28 mouse cellular contexts compared by ENCODE assay signal in the genomic region with DNA sequence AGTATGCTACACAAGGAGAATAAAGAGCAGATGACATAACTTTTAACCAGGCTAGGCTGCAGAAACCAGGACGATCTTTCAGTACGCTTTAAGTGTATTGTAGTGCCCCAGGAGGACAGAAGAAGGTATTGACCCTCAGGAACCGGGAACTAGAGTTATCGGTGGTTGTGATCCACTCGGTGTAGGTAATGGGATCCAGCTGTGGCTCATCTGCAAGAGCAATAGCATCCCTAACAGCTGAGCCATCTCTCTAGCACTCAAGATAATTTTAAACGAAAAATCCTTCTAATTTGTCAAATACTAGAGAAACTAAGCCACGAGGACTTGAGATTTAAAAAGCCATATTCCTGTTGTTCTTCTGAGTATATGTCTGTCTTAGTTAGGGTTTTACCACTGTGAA.
DNase-seq lines count a peak whose midpoint lies in the region; ATAC-seq lines count a peak whose summit lies in the region.
"Had no signal": no experiment of that assay in that cellular context is flagged by ENCODE, and none has a peak within 500 bp of the region (broad histone marks: within the 10 kb centered on the region; RNA-seq: fewer than 3 reads in every experiment).

No protein-coding gene starts in this region.

- no peak overlapping the region for H3K4me2 ChIP-seq in lung, embryonic 16.5 days (ENCODE audit: low read depth, low read length)
- H3K4me2 ChIP-seq: embryonic facial prominence, embryonic 13.5 days; forebrain, embryonic 12.5 days; forebrain, embryonic 15.5 days; heart, embryonic 12.5 days; heart, embryonic 15.5 days; hindbrain, embryonic 13.5 days had no signal

- DNase-seq in embryo, embryonic 11 days, result peak; percentile 12
- DNase-seq in embryo, embryonic 10.5 days (ENCODE audit: low spot score), result no peak
- DNase-seq in lung, adult 18-20 months, result no peak
- DNase-seq in 3T3-L1 (ENCODE audit: low read depth, low spot score), result peak; percentile 17
- peak; percentile 7 for DNase-seq in lung, postnatal 25 days (ENCODE audit: low spot score)
- no peak for DNase-seq in urinary bladder, postnatal 25 days (ENCODE audit: low spot score)
- no peak for DNase-seq in cerebellum, postnatal 14 days
- DNase-seq: adrenal gland, adult 2 months; adrenal gland, postnatal 14 days; B cell, adult 2 months; cerebellum, adult 11-12 months; cerebellum, adult 8-10 months; cerebellum, postnatal 10 days; gastrocnemius, postnatal 25 days; heart, adult 18-20 months; heart, postnatal 10 days; heart, postnatal 36 days had no signal

- no peak overlapping the region for H3K4me3 ChIP-seq in lung, embryonic 16.5 days (ENCODE audit: low read length)
- H3K4me3 ChIP-seq: embryonic facial prominence, embryonic 10.5 days; embryonic facial prominence, embryonic 13.5 days; erythroblast, embryonic 14.5 days; forebrain, embryonic 12.5 days; forebrain, embryonic 15.5 days; heart, embryonic 12.5 days; heart, embryonic 15.5 days; hindbrain, embryonic 10.5 days; hindbrain, embryonic 13.5 days had no signal

- H3K27ac ChIP-seq in lung, embryonic 16.5 days (ENCODE audit: low read length), result no peak overlapping the region
- H3K27ac ChIP-seq: embryonic facial prominence, embryonic 10.5 days; embryonic facial prominence, embryonic 13.5 days; forebrain, embryonic 12.5 days; forebrain, embryonic 15.5 days; heart, embryonic 15.5 days; hindbrain, embryonic 10.5 days; hindbrain, embryonic 13.5 days had no signal

- H3K9me3 ChIP-seq in lung, embryonic 16.5 days (ENCODE audit: control insufficient read depth, low read length), result no peaks in the 10 kb centered on the region
- H3K9me3 ChIP-seq: embryonic facial prominence, embryonic 10.5 days; embryonic facial prominence, embryonic 13.5 days; forebrain, embryonic 12.5 days; forebrain, embryonic 15.5 days; heart, embryonic 12.5 days; heart, embryonic 15.5 days; hindbrain, embryonic 10.5 days; hindbrain, embryonic 13.5 days had no signal

- ATAC-seq in lung, embryonic 16.5 days (ENCODE audit: low read depth), result peak; percentile 70
- ATAC-seq: forebrain, embryonic 15.5 days; hindbrain, embryonic 16.5 days had no signal

- WGBS in lung, embryonic 16.5 days, result 28% methylated on average over 7 of the region's 7 CpGs

- H3K27me3 ChIP-seq in lung, embryonic 16.5 days (ENCODE audit: control insufficient read depth, insufficient read depth, low read depth, low read length), result no peaks in the 10 kb centered on the region
- H3K27me3 ChIP-seq: embryonic facial prominence, embryonic 13.5 days; forebrain, embryonic 12.5 days; forebrain, embryonic 15.5 days; heart, embryonic 12.5 days; heart, embryonic 15.5 days; hindbrain, embryonic 13.5 days had no signal

- no peaks in the 10 kb centered on the region for H3K4me1 ChIP-seq in lung, embryonic 16.5 days (replicated peaks; ENCODE audit: control insufficient read depth, insufficient read depth, low read length)
- H3K4me1 ChIP-seq: embryonic facial prominence, embryonic 10.5 days; forebrain, embryonic 12.5 days; forebrain, embryonic 15.5 days; heart, embryonic 12.5 days; heart, embryonic 15.5 days; hindbrain, embryonic 10.5 days; hindbrain, embryonic 13.5 days had no signal

- H3K36me3 ChIP-seq in lung, embryonic 16.5 days (ENCODE audit: control insufficient read depth, insufficient read depth, low read length), result no peaks in the 10 kb centered on the region
- H3K36me3 ChIP-seq: embryonic facial prominence, embryonic 10.5 days; forebrain, embryonic 12.5 days; forebrain, embryonic 15.5 days; heart, embryonic 12.5 days; heart, embryonic 15.5 days; hindbrain, embryonic 10.5 days; hindbrain, embryonic 13.5 days had no signal

- H3K9ac ChIP-seq in lung, embryonic 16.5 days (ENCODE audit: low read length), result no peak overlapping the region
- H3K9ac ChIP-seq: embryonic facial prominence, embryonic 13.5 days; forebrain, embryonic 12.5 days; forebrain, embryonic 15.5 days; heart, embryonic 12.5 days; heart, embryonic 15.5 days; hindbrain, embryonic 13.5 days had no signal

Comparison
In these comparisons a context has a peak if more than half of its experiments do, and no peak if none do; other contexts are left out.
1. DNase-seq: peak in embryo, embryonic 11 days (single experiment), 3T3-L1 (single experiment) and lung, postnatal 25 days (single experiment); none in embryo, embryonic 10.5 days (single experiment), lung, adult 18-20 months (0 of 2), urinary bladder, postnatal 25 days (single experiment) and cerebellum, postnatal 14 days (0 of 2).